Mouse (Mus musculus) lung, adult 2 months (tissue): ENCODE results near the gene Pycr1. TPM values are rescaled to one million over a fixed set of nuclear protein-coding genes. Genes with fewer than 3 reads are reported as not detected.

Experiments used
- DNase-seq: peaks from one replicate; pipeline ENCODE4 v3.0.0; 2022
- H3K4me1 ChIP-seq: fragments of 200-500 bp; 2 replicates; pipeline ENCODE4 v1.6.1; 2011; ENCODE audit warnings: low read length; ENCODE audit not compliant: control insufficient read depth, insufficient read depth
- H3K4me3 ChIP-seq: fragments of 200-500 bp; replicated peaks from 2 replicates; pipeline ENCODE3; 2011; ENCODE audit warnings: low read depth, mild to moderate bottlenecking, control low read depth, low read length; ENCODE audit errors: extremely low read depth
- CTCF ChIP-seq: fragments of 200-500 bp; IDR thresholded peaks from 2 replicates; pipeline ENCODE4 v1.5.1; 2011; ENCODE audit warnings: mild to moderate bottlenecking, low read length, control low read depth; ENCODE audit not compliant: insufficient read depth
- POLR2A ChIP-seq: fragments of 200-500 bp; IDR thresholded peaks from 2 replicates; pipeline ENCODE4 v1.6.1; 2011; ENCODE audit warnings: low read depth, mild to moderate bottlenecking, control low read depth, low read length, borderline replicate concordance; ENCODE audit errors: extremely low read depth
- WGBS: fragments of 180-500 bp; shearing (Covaris S2); methylation state at CpG from one replicate; pipeline ENCODE4 v1.1.7; 2018; 5-methylcytosine and 5-hydroxymethylcytosine counted together
- polyA plus RNA-seq: library from polyadenylated mRNA; depleted of rRNA; stranded (reverse); fragments of >200 nt; gene quantifications from 2 replicates; pipeline ENCODE4 v1.2.3, GENCODE M21; 2012; rRNA removed

Pycr1 gene
- 4.1 and 4.5 TPM in 2 replicates for polyA plus RNA-seq

GRCm38 (mm10) chr11:120643601-120643987 is at the start of gene Pycr1:
Pycr1 (minus strand) TSS chr11:120643769.
- peak; percentile 93 for DNase-seq
- Histone ChIP-seq H3K4me3 (peak within 1 kb of the TSS; percentile 60), H3K4me1 (0 out of 2 replicates have a peak, but pooled peaks cover 3% of the 10 kb centered on the region)
- 1% methylated on average over 15 of the region's 15 CpGs for WGBS
- TF ChIP-seq POLR2A: no peak
- no peak for TF ChIP-seq CTCF

- TF ChIP-seq POLR2A: no peak
- TF ChIP-seq CTCF: no peak
Measured at GRCm38 (mm10) chr11:120692471-120693011, 49.0 kb upstream of the Pycr1 start.

GRCm38 (mm10) chr11:120689365-120689764 is 45.8 kb upstream of the Pycr1 start:
- WGBS: 64% methylated on average over 3 of the region's 3 CpGs
- Histone ChIP-seq H3K4me1 (peaks cover 8% of the 10 kb centered on the region; the same call in 1 of the 2 replicates), H3K4me3 (no peak overlapping the region)
- DNase-seq: no peak
- TF ChIP-seq CTCF: no peak
- TF ChIP-seq POLR2A: no peak

More at GRCm38 (mm10) chr11:120692471-120693011, 49.0 kb upstream of the Pycr1 start:
- H3K4me1 ChIP-seq: peaks cover 3% of the 10 kb centered on the region; the same call in 1 of the 2 replicates
- DNase-seq: no peak
- H3K4me3 ChIP-seq: no peak overlapping the region
- WGBS: 66% methylated on average over 4 of the region's 4 CpGs

- 67% methylated on average over 20 of the region's 20 CpGs for WGBS
- Histone ChIP-seq H3K4me1 (peaks cover 4% of the 10 kb centered on the region; the same call in 1 of the 2 replicates), H3K4me3 (no peak overlapping the region)
- TF ChIP-seq POLR2A (no peak), CTCF (no peak)
- peak; percentile 53 for DNase-seq
Measured at GRCm38 (mm10) chr11:120686650-120687272, 43.2 kb upstream of the Pycr1 start.

- TF ChIP-seq CTCF: no peak
- 0 out of 2 replicates have a peak, but pooled peaks have one; percentile 14 for TF ChIP-seq POLR2A
- peaks cover 4% of the 10 kb centered on the region; the same call in 1 of the 2 replicates for H3K4me1 ChIP-seq
- no peak overlapping the region for H3K4me3 ChIP-seq
- WGBS: 71% methylated on average over 2 of the region's 2 CpGs
- DNase-seq: peak; percentile 59
Measured at GRCm38 (mm10) chr11:120684660-120685059, 41.1 kb upstream of the Pycr1 start.

- Histone ChIP-seq H3K4me1 (peaks cover 4% of the 10 kb centered on the region; the same call in 1 of the 2 replicates), H3K4me3 (no peak overlapping the region)
- no peak for DNase-seq
- 81% methylated on average over 2 of the region's 2 CpGs for WGBS
- TF ChIP-seq POLR2A (no peak), CTCF (no peak)
Measured at GRCm38 (mm10) chr11:120684086-120684485, 40.5 kb upstream of the Pycr1 start.

- H3K4me1 ChIP-seq: peaks cover 4% of the 10 kb centered on the region; the same call in 1 of the 2 replicates
- WGBS: 89% methylated on average over 3 of the region's 3 CpGs
- no peak overlapping the region for H3K4me3 ChIP-seq
- DNase-seq: no peak
- TF ChIP-seq POLR2A (no peak), CTCF (no peak)
Measured at GRCm38 (mm10) chr11:120683536-120683935, 40.0 kb upstream of the Pycr1 start.

- TF ChIP-seq CTCF (no peak), POLR2A (no peak)
- DNase-seq: no peak
- Histone ChIP-seq H3K4me3 (no peak overlapping the region), H3K4me1 (peaks cover 4% of the 10 kb centered on the region; the same call in 1 of the 2 replicates)
- 78% methylated on average over 5 of the region's 5 CpGs for WGBS
Measured at GRCm38 (mm10) chr11:120682683-120683082, 39.1 kb upstream of the Pycr1 start.

- WGBS: 71% methylated on average over 3 of the region's 3 CpGs
- Histone ChIP-seq H3K4me3 (no peak overlapping the region), H3K4me1 (no peaks in the 10 kb centered on the region; the same call in 1 of the 2 replicates)
- no peak for DNase-seq
- TF ChIP-seq CTCF (peak; percentile 71), POLR2A (no peak)
Measured at GRCm38 (mm10) chr11:120679909-120680308, 36.3 kb upstream of the Pycr1 start.
